Mouse (Mus musculus): ENCODE data around the gene Gabbr2. TPM values are rescaled to one million over a fixed set of nuclear protein-coding genes. Genes with fewer than 3 reads are reported as not detected.

Gene Gabbr2
- polyA plus RNA-seq, 1 experiment from 2014 or later = 0.14 TPM

DNA sequence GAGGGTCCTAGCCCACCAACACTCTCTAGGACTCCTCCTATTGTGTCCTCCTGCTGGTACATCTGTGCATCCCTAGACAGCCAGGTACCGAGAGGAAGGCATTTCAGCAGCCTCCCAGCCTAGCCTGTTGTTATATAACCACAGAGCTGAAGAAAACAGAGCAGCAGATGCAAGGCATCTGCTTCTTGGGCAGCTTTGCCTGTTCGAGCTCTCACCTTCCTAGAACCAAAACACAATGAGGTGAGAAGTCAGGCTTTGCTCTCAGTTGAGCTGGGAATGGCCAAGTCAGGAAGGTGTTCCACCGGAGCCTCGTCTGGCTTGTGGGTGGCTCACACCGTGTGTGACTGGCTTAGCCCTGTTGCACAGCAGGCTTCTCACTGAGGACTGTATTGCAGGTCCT, 8.8 kb downstream of the Gabbr2 start:
- Histone ChIP-seq H3K27ac (ENCODE audit: low read depth, low read length) (no peak overlapping the region), H3K4me1 (replicated peaks; ENCODE audit: control insufficient read depth, insufficient read depth, low read length) (no peaks in the 10 kb centered on the region), H3K9ac (ENCODE audit: low read depth, low read length) (no peak overlapping the region), H3K4me2 (replicated peaks; ENCODE audit: low read depth) (no peak overlapping the region), H3K36me3 (ENCODE audit: control insufficient read depth, insufficient read depth) (no peaks in the 10 kb centered on the region), H3K9me3 (ENCODE audit: control insufficient read depth) (no peaks in the 10 kb centered on the region), H3K27me3 (replicated peaks; ENCODE audit: control insufficient read depth, insufficient read depth, low read length) (0 out of 2 replicates have a peak, but pooled peaks cover 4% of the 10 kb centered on the region), H3K4me3 (ENCODE audit: low read depth, low read length) (no peak overlapping the region)
- WGBS = 68% methylated on average over 5 of the region's 5 CpGs
- TF ChIP-seq CTCF (IDR thresholded peaks at IDR 0.05; ENCODE audit: low read depth) = no peak
- ATAC-seq = no peak

DNA sequence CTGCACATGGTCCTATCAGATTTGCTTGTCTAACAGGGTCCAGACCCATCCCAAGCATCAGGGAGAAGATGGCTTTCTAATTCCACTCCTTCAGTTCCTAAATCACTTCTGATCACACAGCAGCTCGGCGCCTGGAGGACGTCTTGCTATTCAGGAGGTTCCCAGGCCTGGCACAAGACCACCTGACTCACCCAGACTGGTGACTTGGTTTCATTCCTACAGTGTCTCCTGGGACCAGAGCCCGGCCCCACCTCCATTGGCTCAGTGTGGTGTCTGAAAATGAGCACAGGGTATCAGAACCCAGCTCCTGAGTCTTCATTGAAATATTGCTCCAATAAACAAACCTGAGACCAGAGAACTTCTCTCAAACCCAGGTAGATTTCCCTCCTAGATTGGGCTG, 9.6 kb downstream of the Gabbr2 start:
- no peak for ATAC-seq
- WGBS = 80% methylated on average over 4 of the region's 4 CpGs
- Histone ChIP-seq H3K36me3 (ENCODE audit: control insufficient read depth, insufficient read depth) (no peaks in the 10 kb centered on the region), H3K9me3 (ENCODE audit: control insufficient read depth) (no peaks in the 10 kb centered on the region), H3K4me2 (replicated peaks; ENCODE audit: low read depth) (no peak overlapping the region), H3K4me1 (replicated peaks; ENCODE audit: control insufficient read depth, insufficient read depth, low read length) (no peaks in the 10 kb centered on the region), H3K27ac (ENCODE audit: low read depth, low read length) (no peak overlapping the region), H3K27me3 (replicated peaks; ENCODE audit: control insufficient read depth, insufficient read depth, low read length) (0 out of 2 replicates have a peak, but pooled peaks cover 4% of the 10 kb centered on the region), H3K9ac (ENCODE audit: low read depth, low read length) (no peak overlapping the region), H3K4me3 (ENCODE audit: low read depth, low read length) (no peak overlapping the region)
- no peak for TF ChIP-seq CTCF (IDR thresholded peaks at IDR 0.05; ENCODE audit: low read depth)

DNA sequence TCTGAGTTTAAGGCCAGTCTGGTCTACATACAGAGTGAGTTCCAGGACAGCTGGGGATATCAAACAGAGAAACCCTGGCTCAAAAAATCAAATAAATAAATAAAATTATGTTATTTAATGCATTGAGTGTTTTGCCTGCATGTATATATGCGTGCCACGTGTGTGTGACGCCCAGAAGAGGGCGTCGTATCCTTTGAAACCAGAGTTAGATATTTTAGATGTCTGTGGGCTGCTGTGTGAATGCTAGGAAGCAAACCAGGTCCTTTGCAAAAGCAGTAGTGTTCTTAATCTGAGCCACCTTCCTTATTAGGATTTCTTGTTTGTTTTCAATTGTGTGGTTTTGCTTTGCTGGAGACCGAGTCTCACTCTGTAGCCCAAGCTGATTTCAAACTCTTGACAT, 13.3 kb downstream of the Gabbr2 start:
- no peak overlapping the region for H3K9ac ChIP-seq (ENCODE audit: low read depth, low read length)
- no peaks in the 10 kb centered on the region for H3K27me3 ChIP-seq (replicated peaks; ENCODE audit: control insufficient read depth, insufficient read depth, low read length)
- no peak overlapping the region for H3K4me3 ChIP-seq (ENCODE audit: low read depth, low read length)
- no peaks in the 10 kb centered on the region for H3K4me1 ChIP-seq (replicated peaks; ENCODE audit: control insufficient read depth, insufficient read depth, low read length)
- H3K36me3 ChIP-seq (ENCODE audit: control insufficient read depth, insufficient read depth) = no peaks in the 10 kb centered on the region
- no peak overlapping the region for H3K4me2 ChIP-seq (replicated peaks; ENCODE audit: low read depth)
- 84% methylated on average over 6 of the region's 6 CpGs for WGBS
- no peak overlapping the region for H3K27ac ChIP-seq (ENCODE audit: low read depth, low read length)
- ATAC-seq = no peak
- TF ChIP-seq CTCF (IDR thresholded peaks at IDR 0.05; ENCODE audit: low read depth) = no peak
- no peaks in the 10 kb centered on the region for H3K9me3 ChIP-seq (ENCODE audit: control insufficient read depth)

DNA sequence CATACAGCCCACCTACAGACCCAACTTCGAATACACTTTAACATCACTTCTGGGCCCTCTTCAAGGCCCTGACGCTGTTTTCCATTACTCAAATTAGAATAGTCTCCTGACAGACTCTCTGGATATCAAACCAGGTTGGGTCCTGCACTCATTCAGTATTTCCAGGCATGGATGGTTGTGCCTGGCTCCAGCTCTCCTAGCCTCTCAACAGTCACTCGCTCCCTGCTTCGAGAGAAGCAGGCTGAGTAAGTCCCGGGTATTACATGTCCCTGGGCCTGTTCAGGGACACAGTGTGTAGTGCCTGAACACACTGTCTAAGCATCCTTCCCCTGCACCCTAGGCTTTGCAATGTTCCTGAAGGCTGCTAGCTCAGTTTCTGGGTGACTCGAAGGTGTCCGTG, 14.5 kb downstream of the Gabbr2 start:
- Histone ChIP-seq H3K27ac (ENCODE audit: low read depth, low read length) (no peak overlapping the region), H3K36me3 (ENCODE audit: control insufficient read depth, insufficient read depth) (no peaks in the 10 kb centered on the region), H3K4me2 (replicated peaks; ENCODE audit: low read depth) (no peak overlapping the region), H3K4me1 (replicated peaks; ENCODE audit: control insufficient read depth, insufficient read depth, low read length) (no peaks in the 10 kb centered on the region), H3K9ac (ENCODE audit: low read depth, low read length) (no peak overlapping the region), H3K27me3 (replicated peaks; ENCODE audit: control insufficient read depth, insufficient read depth, low read length) (no peaks in the 10 kb centered on the region), H3K9me3 (ENCODE audit: control insufficient read depth) (no peaks in the 10 kb centered on the region), H3K4me3 (ENCODE audit: low read depth, low read length) (no peak overlapping the region)
- 92% methylated on average over 7 of the region's 7 CpGs for WGBS
- no peak for TF ChIP-seq CTCF (IDR thresholded peaks at IDR 0.05; ENCODE audit: low read depth)
- no peak for ATAC-seq

DNA sequence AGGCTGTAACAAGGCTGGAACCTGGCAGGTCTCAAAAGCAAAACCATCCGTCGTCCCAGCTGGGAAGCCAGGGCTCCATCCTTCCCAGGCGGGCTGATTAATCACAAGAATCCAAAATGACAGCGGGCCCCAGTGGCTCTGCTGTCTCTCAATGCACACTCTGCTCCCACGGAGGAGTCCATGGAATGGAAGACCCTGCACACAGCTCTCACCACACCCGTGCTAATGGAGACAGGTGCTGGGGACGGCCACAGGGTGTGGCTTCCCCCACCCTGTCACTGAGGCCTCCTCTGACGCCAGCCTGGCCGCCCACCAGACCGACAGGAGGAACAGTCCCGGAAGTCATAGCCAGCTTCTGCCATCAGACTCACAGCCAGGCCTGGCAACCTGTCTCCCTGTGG, 15.0 kb downstream of the Gabbr2 start:
- 61% methylated on average over 11 of the region's 11 CpGs for WGBS
- TF ChIP-seq CTCF (IDR thresholded peaks at IDR 0.05; ENCODE audit: low read depth) = no peak

DNA sequence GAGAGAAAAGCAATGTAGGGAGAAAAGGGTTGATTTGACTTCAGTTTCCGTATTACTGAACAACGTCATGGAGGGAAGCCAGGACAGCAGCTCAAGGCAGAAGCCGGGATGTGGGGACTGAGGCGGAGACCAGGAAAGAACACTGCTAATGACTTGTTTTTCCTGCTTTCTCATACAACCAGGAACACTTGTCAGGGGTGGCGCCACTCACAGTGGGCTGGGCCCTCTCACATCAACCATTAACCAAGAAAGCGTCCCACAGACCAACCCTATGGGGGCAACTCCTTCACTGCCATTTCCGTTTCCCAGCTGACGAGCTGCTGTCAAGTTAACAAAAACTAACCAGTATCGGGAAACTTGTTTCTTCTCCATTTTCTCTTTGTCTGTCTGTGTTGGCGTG, 18.4 kb downstream of the Gabbr2 start:
- H3K4me2 ChIP-seq (replicated peaks; ENCODE audit: low read depth) = peak overlapping the region; percentile 6
- TF ChIP-seq CTCF (IDR thresholded peaks at IDR 0.05; ENCODE audit: low read depth) = peak; percentile 25
- no peaks in the 10 kb centered on the region for H3K9me3 ChIP-seq (ENCODE audit: control insufficient read depth)
- H3K9ac ChIP-seq (ENCODE audit: low read depth, low read length) = no peak overlapping the region
- ATAC-seq = peak; percentile 72
- no peaks in the 10 kb centered on the region; the same call in 1 of the 2 replicates for H3K4me1 ChIP-seq (replicated peaks; ENCODE audit: control insufficient read depth, insufficient read depth, low read length)
- no peak overlapping the region for H3K4me3 ChIP-seq (ENCODE audit: low read depth, low read length)
- H3K36me3 ChIP-seq (ENCODE audit: control insufficient read depth, insufficient read depth) = no peaks in the 10 kb centered on the region
- H3K27me3 ChIP-seq (replicated peaks; ENCODE audit: control insufficient read depth, insufficient read depth, low read length) = no peaks in the 10 kb centered on the region
- no peak overlapping the region for H3K27ac ChIP-seq (ENCODE audit: low read depth, low read length)
- 38% methylated on average over 10 of the region's 10 CpGs for WGBS

More for the DNA sequence above, 15.0 kb downstream of the Gabbr2 start:
- Histone ChIP-seq H3K4me3 (ENCODE audit: low read depth, low read length) (no peak overlapping the region), H3K4me1 (replicated peaks; ENCODE audit: control insufficient read depth, insufficient read depth, low read length) (no peaks in the 10 kb centered on the region), H3K27ac (ENCODE audit: low read depth, low read length) (no peak overlapping the region), H3K9me3 (ENCODE audit: control insufficient read depth) (no peaks in the 10 kb centered on the region), H3K36me3 (ENCODE audit: control insufficient read depth, insufficient read depth) (no peaks in the 10 kb centered on the region), H3K27me3 (replicated peaks; ENCODE audit: control insufficient read depth, insufficient read depth, low read length) (no peaks in the 10 kb centered on the region), H3K4me2 (replicated peaks; ENCODE audit: low read depth) (no peak overlapping the region), H3K9ac (ENCODE audit: low read depth, low read length) (no peak overlapping the region)
- no peak for ATAC-seq

DNA sequence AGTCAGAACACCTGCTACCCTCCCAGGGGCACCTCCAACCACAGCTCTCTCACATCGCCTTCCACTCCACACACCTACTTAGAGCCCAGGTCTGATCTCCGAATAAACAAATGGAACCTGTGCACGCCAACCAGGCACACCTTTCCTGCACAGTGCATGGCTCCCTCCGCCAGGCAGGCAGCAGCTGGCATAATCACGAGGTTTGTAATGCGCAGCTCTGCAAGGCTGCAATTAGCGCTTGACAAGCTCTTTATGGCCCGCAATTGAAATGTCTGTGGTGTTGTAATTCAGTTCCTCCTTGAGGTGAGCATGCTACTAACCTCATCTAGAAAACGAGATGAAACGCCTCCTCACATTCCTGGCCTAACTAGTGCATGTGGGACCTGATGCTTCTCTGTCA, 23.7 kb downstream of the Gabbr2 start:
- H3K4me3 ChIP-seq (ENCODE audit: low read depth, low read length) = no peak overlapping the region
- H3K27ac ChIP-seq (ENCODE audit: low read depth, low read length) = no peak overlapping the region
- peak; percentile 82 for ATAC-seq
- WGBS = 43% methylated on average over 10 of the region's 10 CpGs
- no peaks in the 10 kb centered on the region for H3K27me3 ChIP-seq (replicated peaks; ENCODE audit: control insufficient read depth, insufficient read depth, low read length)
- no peak overlapping the region for H3K9ac ChIP-seq (ENCODE audit: low read depth, low read length)
- no peaks in the 10 kb centered on the region; the same call in 1 of the 2 replicates for H3K4me1 ChIP-seq (replicated peaks; ENCODE audit: control insufficient read depth, insufficient read depth, low read length)
- no peak overlapping the region for H3K4me2 ChIP-seq (replicated peaks; ENCODE audit: low read depth)
- H3K36me3 ChIP-seq (ENCODE audit: control insufficient read depth, insufficient read depth) = no peaks in the 10 kb centered on the region
- no peaks in the 10 kb centered on the region for H3K9me3 ChIP-seq (ENCODE audit: control insufficient read depth)
- TF ChIP-seq CTCF (IDR thresholded peaks at IDR 0.05; ENCODE audit: low read depth) = peak; percentile 20
